Mouse (Mus musculus): Measurements from ENCODE around the gene Olfr198.
"Not testable (repeated sequence)": the region's sequence is repeated elsewhere in the genome, so short reads cannot be mapped to it uniquely, and the experiment has no call there.

The Olfr198 gene

GRCm38 (mm10) chr16:59203433-59203832 is at the start of gene Olfr198:
Gene Olfr198, minus strand, starts transcription at chr16:59203533.
- not testable (repeated sequence) for DNase-seq

GRCm38 (mm10) chr16:59249684-59250083 is 46.4 kb upstream of the Olfr198 start:
- DNase-seq, result no peak

- not testable (repeated sequence) for DNase-seq
Measured at GRCm38 (mm10) chr16:59219667-59220066, 16.3 kb upstream of the Olfr198 start, which contains the start of gene Olfr199. Gene Olfr199, minus strand, starts transcription at chr16:59219767.

GRCm38 (mm10) chr16:59217861-59218260 is 14.5 kb upstream of the Olfr198 start:
- DNase-seq, result not testable (repeated sequence)

- no peak for DNase-seq
Measured at GRCm38 (mm10) chr16:59170354-59170753, 33.0 kb downstream of the Olfr198 start, which contains the start of gene Olfr196. Gene Olfr196, minus strand, starts transcription at chr16:59170454.

- no peak for DNase-seq
Measured at GRCm38 (mm10) chr16:59151996-59152395, 51.3 kb downstream of the Olfr198 start.

Measured in thymus, postnatal 25 days (tissue).